Mouse (Mus musculus): ENCODE measurements at regions not wholly inside any gene's neighbourhood (a gene's known extent, or its start where the extent isn't known, plus 50 kb on each side); places are given as distances from the start of the nearest gene placed in this dataset.

- ATAC-seq (no peak), DNase-seq (ENCODE audit: low read depth, low spot score) (no peak)
- no peak for TF ChIP-seq CTCF (IDR thresholded peaks at IDR 0.05)
- ChIA-PET CTCF (no interaction called here), POLR2A (no interaction called here)
- no peaks in the 10 kb centered on the region for H3K27me3 ChIP-seq
- in situ Hi-C loops (cut with MboI; ENCODE audit: low pct_unique_long_range_greater_than_20kb): no loop called here
Measured at GRCm38 (mm10) chrX:99593872-99594487, 122.9 kb upstream of the Pja1 start.

GRCm38 (mm10) chrX:99592980-99593379, 121.9 kb upstream of the Pja1 start:
- no peak for TF ChIP-seq CTCF (IDR thresholded peaks at IDR 0.05)
- ChIA-PET CTCF (no interaction called here), POLR2A (no interaction called here)
- DNase-seq (ENCODE audit: low read depth, low spot score): no peak
- no peaks in the 10 kb centered on the region for H3K27me3 ChIP-seq
- in situ Hi-C loops (cut with MboI; ENCODE audit: low pct_unique_long_range_greater_than_20kb): no loop called here
- ATAC-seq: no peak

GRCm38 (mm10) chrX:99587284-99587683, 116.2 kb upstream of the Pja1 start:
- H3K27me3 ChIP-seq: no peaks in the 10 kb centered on the region
- CTCF ChIA-PET: no interaction called here
- TF ChIP-seq CTCF (IDR thresholded peaks at IDR 0.05): no peak
- ATAC-seq (peak; percentile 76), DNase-seq (ENCODE audit: low read depth, low spot score) (no peak)
- POLR2A ChIA-PET: no interaction called here
- in situ Hi-C loops (cut with MboI; ENCODE audit: low pct_unique_long_range_greater_than_20kb): loop anchor here (5.0 kb wide), 1 partner anchor 70 kb away; no protein-coding TSS in a partner anchor

GRCm38 (mm10) chrX:99586282-99586681, 115.2 kb upstream of the Pja1 start:
- DNase-seq (ENCODE audit: low read depth, low spot score) (no peak), ATAC-seq (peak; percentile 37)
- in situ Hi-C loops (cut with MboI; ENCODE audit: low pct_unique_long_range_greater_than_20kb): loop anchor here (5.0 kb wide), 1 partner anchor 71 kb away; no protein-coding TSS in a partner anchor
- ChIA-PET POLR2A (no interaction called here), CTCF (interaction anchor here (0.6 to 1.2 kb wide), 3 partner anchors 23 to 457 kb away, joined by 3 to 4 read pairs (median 3); no protein-coding TSS in a partner anchor)
- no peak for TF ChIP-seq CTCF (IDR thresholded peaks at IDR 0.05)
- H3K27me3 ChIP-seq: no peaks in the 10 kb centered on the region

DNA sequence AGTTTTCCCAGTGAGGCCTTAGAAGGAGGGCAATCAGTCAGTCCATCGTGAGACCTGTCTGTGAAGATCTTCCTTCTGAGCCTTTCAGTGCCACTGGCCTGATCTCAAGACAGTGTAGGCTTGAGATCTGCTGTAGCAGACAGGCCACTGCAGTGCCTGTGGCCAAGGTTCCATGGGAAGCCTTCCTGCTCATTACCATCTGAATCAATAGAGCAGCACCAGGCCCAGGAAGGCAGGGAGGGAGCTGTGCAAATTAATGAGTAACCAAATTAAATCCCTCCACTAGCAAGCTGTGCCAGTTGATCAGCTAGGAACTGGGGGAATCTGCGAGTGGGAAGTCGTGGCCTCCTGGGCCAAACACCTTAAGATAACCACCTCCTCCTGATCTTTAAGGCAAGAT, 114.6 kb upstream of the Pja1 start:
- no peaks in the 10 kb centered on the region for H3K27me3 ChIP-seq
- TF ChIP-seq CTCF (IDR thresholded peaks at IDR 0.05): no peak
- DNase-seq (ENCODE audit: low read depth, low spot score) (no peak), ATAC-seq (peak; percentile 42)
- in situ Hi-C loops (cut with MboI; ENCODE audit: low pct_unique_long_range_greater_than_20kb): loop anchor here (5.0 kb wide), 1 partner anchor 72 kb away; no protein-coding TSS in a partner anchor
- CTCF ChIA-PET: interaction anchor here (1.1 to 1.2 kb wide), 2 partner anchors 24 to 456 kb away, joined by 3 to 4 read pairs; no protein-coding TSS in a partner anchor
- POLR2A ChIA-PET: interaction anchor here (1.3 kb wide), 1 partner anchor 25 kb away, joined by 3 read pairs; no protein-coding TSS in a partner anchor

DNA sequence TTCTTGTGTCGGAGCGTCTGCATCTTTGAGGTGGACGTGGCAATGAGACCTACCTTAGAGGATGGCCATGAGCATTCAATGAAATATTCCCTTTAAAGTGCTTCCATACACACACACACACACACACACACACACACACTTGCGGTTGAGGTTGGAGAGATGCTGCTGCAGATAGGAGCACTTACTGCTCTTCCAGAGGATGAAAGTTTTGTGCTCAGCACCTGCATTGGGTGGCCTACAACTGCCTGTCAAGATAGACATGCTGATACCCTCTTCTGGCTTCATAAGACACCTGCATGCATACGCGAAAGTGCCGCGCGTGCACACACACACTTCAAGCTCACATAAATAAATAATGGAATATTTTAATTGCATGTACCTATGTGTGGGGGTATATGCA, 111.5 kb upstream of the Pja1 start:
- no peak for ATAC-seq
- no peak for TF ChIP-seq CTCF (IDR thresholded peaks at IDR 0.05)
- ChIA-PET CTCF (no interaction called here), POLR2A (interaction anchor here (0.7 kb wide), 1 partner anchor 434 kb away, joined by 4 read pairs; no protein-coding TSS in a partner anchor)
- no peak for DNase-seq (ENCODE audit: low read depth, low spot score)
- in situ Hi-C loops (cut with MboI; ENCODE audit: low pct_unique_long_range_greater_than_20kb): no loop called here
- H3K27me3 ChIP-seq: no peaks in the 10 kb centered on the region

GRCm38 (mm10) chrX:99581632-99582466, 110.8 kb upstream of the Pja1 start:
- TF ChIP-seq CTCF (IDR thresholded peaks at IDR 0.05): no peak
- DNase-seq (ENCODE audit: low read depth, low spot score): no peak
- no peak for ATAC-seq
- no peaks in the 10 kb centered on the region for H3K27me3 ChIP-seq
- ChIA-PET CTCF (interaction anchor here (0.9 kb wide), 1 partner anchor 15 kb away, joined by 3 read pairs; no protein-coding TSS in a partner anchor), POLR2A (no interaction called here)
- in situ Hi-C loops (cut with MboI; ENCODE audit: low pct_unique_long_range_greater_than_20kb): no loop called here

DNA sequence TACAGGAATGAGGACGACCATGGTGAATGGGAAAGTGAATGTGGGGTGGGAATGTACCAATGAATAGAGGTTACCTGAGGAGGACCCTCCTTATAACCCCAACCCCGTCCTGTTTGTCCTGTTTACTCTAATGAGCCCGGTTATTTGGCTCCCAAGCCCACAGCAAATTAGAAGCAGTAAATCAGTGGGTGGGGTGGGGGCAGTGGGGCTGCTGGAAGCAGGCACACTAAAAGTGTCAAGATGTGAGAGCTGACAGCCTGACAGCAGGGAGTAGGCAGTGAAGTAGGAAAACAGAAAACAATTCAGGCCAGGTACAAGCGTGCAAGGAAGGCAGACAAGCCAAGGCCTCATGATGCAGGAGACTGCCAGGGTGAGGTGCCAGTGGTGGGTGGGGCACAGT, 108.1 kb upstream of the Pja1 start:
- TF ChIP-seq CTCF (IDR thresholded peaks at IDR 0.05): no peak
- ChIA-PET CTCF (no interaction called here), POLR2A (no interaction called here)
- ATAC-seq: no peak
- no peaks in the 10 kb centered on the region for H3K27me3 ChIP-seq
- no peak for DNase-seq (ENCODE audit: low read depth, low spot score)
- in situ Hi-C loops (cut with MboI; ENCODE audit: low pct_unique_long_range_greater_than_20kb): loop anchor here (5.0 to 10.0 kb wide), 2 partner anchors 442 to 916 kb away; partner anchors contain the start of genes Efnb1 and Igbp1

GRCm38 (mm10) chrX:99578796-99579195, 107.7 kb upstream of the Pja1 start:
- ChIA-PET POLR2A (no interaction called here), CTCF (no interaction called here)
- TF ChIP-seq CTCF (IDR thresholded peaks at IDR 0.05): no peak
- no peaks in the 10 kb centered on the region for H3K27me3 ChIP-seq
- DNase-seq (ENCODE audit: low read depth, low spot score) (no peak), ATAC-seq (no peak)
- in situ Hi-C loops (cut with MboI; ENCODE audit: low pct_unique_long_range_greater_than_20kb): loop anchor here (5.0 to 10.0 kb wide), 2 partner anchors 441 to 916 kb away; partner anchors contain the start of genes Efnb1 and Igbp1

- ChIA-PET POLR2A (interaction anchor here (0.7 to 0.8 kb wide), 2 partner anchors 53 to 446 kb away, joined by 3 read pairs; no protein-coding TSS in a partner anchor), CTCF (interaction anchor here (1.3 to 2.6 kb wide), 2 partner anchors 35 to 440 kb away, joined by 3 to 11 read pairs; partner anchors contain the start of gene Efnb1)
- peaks cover 3% of the 10 kb centered on the region for H3K27me3 ChIP-seq
- no peak for DNase-seq (ENCODE audit: low read depth, low spot score)
- in situ Hi-C loops (cut with MboI; ENCODE audit: low pct_unique_long_range_greater_than_20kb): loop anchor here (5.0 to 10.0 kb wide), 2 partner anchors 438 to 920 kb away; partner anchors contain the start of genes Efnb1 and Igbp1
- no peak for TF ChIP-seq CTCF (IDR thresholded peaks at IDR 0.05)
- ATAC-seq: no peak
Measured at GRCm38 (mm10) chrX:99575105-99575504, 104.0 kb upstream of the Pja1 start.

All from Patski (cell line).